Mouse (Mus musculus): ENCODE data around the gene Arid5a. TPM values are rescaled to one million over a fixed set of nuclear protein-coding genes. Genes with fewer than 3 reads are reported as not detected.

Arid5a gene
- polyA plus RNA-seq, 1 experiment = 25.6 TPM

GRCm38 (mm10) chr1:36367698-36368097 is 60.2 kb downstream of the Arid5a start:
- peaks cover 48% of the 10 kb centered on the region for H3K79me3 ChIP-seq (ENCODE audit: low read depth)
- H3ac ChIP-seq (ENCODE audit: control insufficient read depth, insufficient read length, low read depth) = no peak overlapping the region
- peak overlapping the region; percentile 72 for H3K4me3 ChIP-seq (ENCODE audit: insufficient read depth, poor library complexity, severe bottlenecking)
- peaks cover 51% of the 10 kb centered on the region for H3K36me3 ChIP-seq (ENCODE audit: control insufficient read depth, insufficient read depth)
- no peaks in the 10 kb centered on the region for H3K27me3 ChIP-seq (ENCODE audit: control insufficient read depth, insufficient read depth, insufficient read length)
- TF ChIP-seq MYOG (IDR thresholded peaks at IDR 0.05; ENCODE audit: control insufficient read depth, extremely low read depth, insufficient read length) = no peak
- TF ChIP-seq CTCF (IDR thresholded peaks at IDR 0.05; ENCODE audit: control insufficient read depth, insufficient read depth, insufficient read length) = no peak
- TF ChIP-seq MYOD1 (IDR thresholded peaks at IDR 0.05; ENCODE audit: control insufficient read depth, insufficient read length, low read depth) = no peak
- TF ChIP-seq CEBPB (IDR thresholded peaks at IDR 0.05; ENCODE audit: low read depth) = no peak
- no peak for TF ChIP-seq USF1 (IDR thresholded peaks at IDR 0.05; ENCODE audit: low read depth)
- no peak for TF ChIP-seq FOSL1 (IDR thresholded peaks at IDR 0.05; ENCODE audit: insufficient read depth, low read length, poor library complexity, severe bottlenecking)
- no peak for TF ChIP-seq MAX (IDR thresholded peaks at IDR 0.05)
- peaks cover 62% of the 10 kb centered on the region for H3K79me2 ChIP-seq (ENCODE audit: control insufficient read depth, insufficient read depth)

GRCm38 (mm10) chr1:36368112-36368968 is 60.8 kb downstream of the Arid5a start:
- H3K27me3 ChIP-seq (ENCODE audit: control insufficient read depth, insufficient read depth, insufficient read length) = no peaks in the 10 kb centered on the region
- H3K4me3 ChIP-seq (ENCODE audit: insufficient read depth, poor library complexity, severe bottlenecking) = peak overlapping the region; percentile 72
- H3K79me3 ChIP-seq (ENCODE audit: low read depth) = peaks cover 44% of the 10 kb centered on the region
- peak overlapping the region; percentile 86 for H3ac ChIP-seq (ENCODE audit: control insufficient read depth, insufficient read length, low read depth)
- peaks cover 45% of the 10 kb centered on the region for H3K36me3 ChIP-seq (ENCODE audit: control insufficient read depth, insufficient read depth)
- H3K79me2 ChIP-seq (ENCODE audit: control insufficient read depth, insufficient read depth) = peaks cover 56% of the 10 kb centered on the region
- TF ChIP-seq CEBPB (IDR thresholded peaks at IDR 0.05; ENCODE audit: low read depth) (no peak), CTCF (IDR thresholded peaks at IDR 0.05; ENCODE audit: control insufficient read depth, insufficient read depth, insufficient read length) (no peak), MYOG (IDR thresholded peaks at IDR 0.05; ENCODE audit: control insufficient read depth, extremely low read depth, insufficient read length) (no peak), MAX (IDR thresholded peaks at IDR 0.05) (no peak), MYOD1 (IDR thresholded peaks at IDR 0.05; ENCODE audit: control insufficient read depth, insufficient read length, low read depth) (no peak), FOSL1 (IDR thresholded peaks at IDR 0.05; ENCODE audit: insufficient read depth, low read length, poor library complexity, severe bottlenecking) (no peak), USF1 (IDR thresholded peaks at IDR 0.05; ENCODE audit: low read depth) (no peak)

- peaks cover 37% of the 10 kb centered on the region for H3K36me3 ChIP-seq (ENCODE audit: control insufficient read depth, insufficient read depth)
- peak within 1 kb of the TSS; percentile 86 for H3ac ChIP-seq (ENCODE audit: control insufficient read depth, insufficient read length, low read depth)
- TF ChIP-seq CEBPB (IDR thresholded peaks at IDR 0.05; ENCODE audit: low read depth) (no peak), MAX (IDR thresholded peaks at IDR 0.05) (no peak), MYOD1 (IDR thresholded peaks at IDR 0.05; ENCODE audit: control insufficient read depth, insufficient read length, low read depth) (no peak), CTCF (IDR thresholded peaks at IDR 0.05; ENCODE audit: control insufficient read depth, insufficient read depth, insufficient read length) (no peak), MYOG (IDR thresholded peaks at IDR 0.05; ENCODE audit: control insufficient read depth, extremely low read depth, insufficient read length) (no peak), FOSL1 (IDR thresholded peaks at IDR 0.05; ENCODE audit: insufficient read depth, low read length, poor library complexity, severe bottlenecking) (no peak)
- H3K27me3 ChIP-seq (ENCODE audit: control insufficient read depth, insufficient read depth, insufficient read length) = no peaks in the 10 kb centered on the region
- H3K79me3 ChIP-seq (ENCODE audit: low read depth) = peaks cover 40% of the 10 kb centered on the region
- H3K79me2 ChIP-seq (ENCODE audit: control insufficient read depth, insufficient read depth) = peaks cover 48% of the 10 kb centered on the region
- H3K4me3 ChIP-seq (ENCODE audit: insufficient read depth, poor library complexity, severe bottlenecking) = peak within 1 kb of the TSS; percentile 72
Measured at GRCm38 (mm10) chr1:36368969-36369645, 61.6 kb downstream of the Arid5a start, which contains the start of gene Kansl3. Gene Kansl3, minus strand, starts transcription at chr1:36369181.

- H3K27me3 ChIP-seq (ENCODE audit: control insufficient read depth, insufficient read depth, insufficient read length) = peaks cover 3% of the 10 kb centered on the region
- no peak overlapping the region for H3ac ChIP-seq (ENCODE audit: control insufficient read depth, insufficient read length, low read depth)
- TF ChIP-seq MAX (IDR thresholded peaks at IDR 0.05) (no peak), CEBPB (IDR thresholded peaks at IDR 0.05; ENCODE audit: low read depth) (no peak), USF1 (IDR thresholded peaks at IDR 0.05; ENCODE audit: low read depth) (no peak), MYOG (IDR thresholded peaks at IDR 0.05; ENCODE audit: control insufficient read depth, extremely low read depth, insufficient read length) (no peak), MYOD1 (IDR thresholded peaks at IDR 0.05; ENCODE audit: control insufficient read depth, insufficient read length, low read depth) (no peak), CTCF (IDR thresholded peaks at IDR 0.05; ENCODE audit: control insufficient read depth, insufficient read depth, insufficient read length) (no peak)
- peaks cover 19% of the 10 kb centered on the region for H3K36me3 ChIP-seq (ENCODE audit: control insufficient read depth, insufficient read depth)
- H3K4me3 ChIP-seq (ENCODE audit: insufficient read depth, poor library complexity, severe bottlenecking) = no peak overlapping the region
- peaks cover 25% of the 10 kb centered on the region for H3K79me3 ChIP-seq (ENCODE audit: low read depth)
- peaks cover 30% of the 10 kb centered on the region for H3K79me2 ChIP-seq (ENCODE audit: control insufficient read depth, insufficient read depth)
Measured at GRCm38 (mm10) chr1:36370918-36371317, 63.4 kb downstream of the Arid5a start.

- H3K4me3 ChIP-seq (ENCODE audit: insufficient read depth, poor library complexity, severe bottlenecking) = no peak within 1 kb of the TSS
- TF ChIP-seq CEBPB (IDR thresholded peaks at IDR 0.05; ENCODE audit: low read depth) = no peak
- no peak for TF ChIP-seq CTCF (IDR thresholded peaks at IDR 0.05; ENCODE audit: control insufficient read depth, insufficient read depth, insufficient read length)
- no peak for TF ChIP-seq MYOD1 (IDR thresholded peaks at IDR 0.05; ENCODE audit: control insufficient read depth, insufficient read length, low read depth)
- no peak for TF ChIP-seq FOSL1 (IDR thresholded peaks at IDR 0.05; ENCODE audit: insufficient read depth, low read length, poor library complexity, severe bottlenecking)
- TF ChIP-seq MYOG (IDR thresholded peaks at IDR 0.05; ENCODE audit: control insufficient read depth, extremely low read depth, insufficient read length) = no peak
- no peak for TF ChIP-seq MAX (IDR thresholded peaks at IDR 0.05)
- no peak for TF ChIP-seq USF1 (IDR thresholded peaks at IDR 0.05; ENCODE audit: low read depth)
Measured at GRCm38 (mm10) chr1:36371934-36372845, 64.7 kb downstream of the Arid5a start, which contains the start of gene Fer1l5. Gene Fer1l5, plus strand, starts transcription at chr1:36372291.

More at GRCm38 (mm10) chr1:36371934-36372845, 64.7 kb downstream of the Arid5a start, which contains the start of gene Fer1l5:
- peaks cover 17% of the 10 kb centered on the region for H3K79me2 ChIP-seq (ENCODE audit: control insufficient read depth, insufficient read depth)
- peaks cover 3% of the 10 kb centered on the region for H3K27me3 ChIP-seq (ENCODE audit: control insufficient read depth, insufficient read depth, insufficient read length)
- peaks cover 7% of the 10 kb centered on the region for H3K36me3 ChIP-seq (ENCODE audit: control insufficient read depth, insufficient read depth)
- no peak within 1 kb of the TSS for H3ac ChIP-seq (ENCODE audit: control insufficient read depth, insufficient read length, low read depth)
- H3K79me3 ChIP-seq (ENCODE audit: low read depth) = peaks cover 12% of the 10 kb centered on the region
